Mouse (Mus musculus): Measurements from ENCODE around the gene Gm49366.
"Not testable (repeated sequence)": the region's sequence is repeated elsewhere in the genome, so short reads cannot be mapped to it uniquely, and the experiment has no call there.

DNA sequence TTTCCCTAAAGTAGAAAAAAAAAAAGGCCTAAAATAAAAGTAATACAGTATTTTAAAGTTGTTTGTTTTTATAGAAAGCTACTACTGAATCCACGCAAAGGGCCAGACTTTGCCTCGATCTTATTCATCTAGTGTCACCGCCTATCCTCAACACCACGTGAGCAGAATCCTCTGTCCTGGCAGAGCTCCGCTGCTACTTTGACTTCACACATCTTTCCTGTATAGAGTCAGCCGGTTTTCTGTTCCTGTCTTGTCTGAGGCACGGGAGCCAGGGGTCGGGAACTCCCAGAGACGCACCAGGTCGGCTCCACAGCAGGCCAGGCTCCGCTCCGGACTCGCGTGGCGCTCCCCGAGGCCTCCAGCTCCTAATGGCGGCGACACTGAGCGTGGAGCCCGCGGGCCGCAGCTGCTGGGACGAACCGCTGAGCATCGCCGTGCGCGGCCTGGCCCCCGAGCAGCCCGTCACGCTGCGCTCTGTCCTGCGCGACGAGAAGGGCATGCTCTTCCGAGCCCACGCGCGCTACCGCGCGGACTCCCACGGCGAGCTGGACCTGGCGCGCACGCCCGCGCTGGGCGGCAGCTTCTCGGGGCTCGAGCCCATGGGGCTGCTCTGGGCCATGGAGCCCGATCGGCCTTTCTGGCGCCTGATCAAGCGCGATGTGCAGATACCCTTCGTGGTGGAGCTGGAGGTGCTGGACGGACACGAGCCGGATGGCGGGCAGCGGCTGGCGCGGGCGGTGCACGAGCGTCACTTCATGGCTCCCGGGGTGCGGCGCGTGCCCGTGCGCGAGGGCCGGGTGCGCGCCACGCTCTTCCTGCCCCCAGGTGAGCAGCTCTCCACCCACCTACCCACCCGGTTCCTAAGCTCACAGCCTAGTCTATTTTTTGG, 62.1 kb downstream of the Gm49366 start, which contains the start of gene Acot6:
- not testable (repeated sequence) for TF ChIP-seq HCFC1 (IDR thresholded peaks at IDR 0.05; ENCODE audit: borderline replicate concordance, insufficient read depth, low read length); ZNF384 (IDR thresholded peaks at IDR 0.05; ENCODE audit: low read depth, low read length); ZC3H11A (IDR thresholded peaks at IDR 0.05; ENCODE audit: borderline replicate concordance, low read depth, low read length); MAFK (IDR thresholded peaks at IDR 0.05; ENCODE audit: insufficient read depth, low read depth, low read length)

Data from ES-E14 (cell line).